Mouse (Mus musculus) lung, postnatal 36 days (tissue): Measurements from ENCODE around the gene Zranb1.

Experiments used
- DNase-seq: peaks from one replicate; pipeline ENCODE4 v3.0.0; 2022; ENCODE audit warnings: mixed read lengths

Zranb1 gene

GRCm38 (mm10) chr7:133003421-133003820 is 72.5 kb downstream of the Zranb1 start:
- peak; percentile 92 for DNase-seq

GRCm38 (mm10) chr7:133005772-133006171 is 74.8 kb downstream of the Zranb1 start:
- no peak for DNase-seq

- peak; percentile 35 for DNase-seq
Measured at GRCm38 (mm10) chr7:133007343-133007742, 76.4 kb downstream of the Zranb1 start.

- DNase-seq = no peak
Measured at GRCm38 (mm10) chr7:133008663-133009062, 77.7 kb downstream of the Zranb1 start.

- DNase-seq = no peak
Measured at GRCm38 (mm10) chr7:133009676-133010075, 78.7 kb downstream of the Zranb1 start.

- no peak for DNase-seq
Measured at GRCm38 (mm10) chr7:133010477-133010876, 79.5 kb downstream of the Zranb1 start.

- DNase-seq = peak; percentile 34
Measured at GRCm38 (mm10) chr7:133011191-133011590, 80.2 kb downstream of the Zranb1 start.

- no peak for DNase-seq
Measured at GRCm38 (mm10) chr7:133011611-133012010, 80.7 kb downstream of the Zranb1 start.

GRCm38 (mm10) chr7:133012637-133013366 is 81.9 kb downstream of the Zranb1 start:
- DNase-seq = no peak

GRCm38 (mm10) chr7:133013923-133014322 is 83.0 kb downstream of the Zranb1 start:
- no peak for DNase-seq

- no peak for DNase-seq
Measured at GRCm38 (mm10) chr7:133014631-133015030, 83.7 kb downstream of the Zranb1 start.

GRCm38 (mm10) chr7:133015416-133016070 is 84.6 kb downstream of the Zranb1 start:
- DNase-seq = no peak

GRCm38 (mm10) chr7:133018961-133019360 is 88.0 kb downstream of the Zranb1 start:
- no peak for DNase-seq

GRCm38 (mm10) chr7:133019481-133020020 is 88.6 kb downstream of the Zranb1 start:
- peak; percentile 74 for DNase-seq

GRCm38 (mm10) chr7:133024694-133025093 is 93.8 kb downstream of the Zranb1 start:
- no peak for DNase-seq

GRCm38 (mm10) chr7:133027930-133028329 is 97.0 kb downstream of the Zranb1 start:
- no peak for DNase-seq

GRCm38 (mm10) chr7:133029004-133029403 is 98.1 kb downstream of the Zranb1 start:
- no peak for DNase-seq

- DNase-seq = no peak
Measured at GRCm38 (mm10) chr7:133029496-133030047, 98.6 kb downstream of the Zranb1 start.

- DNase-seq = peak; percentile 80
Measured at GRCm38 (mm10) chr7:133032589-133033203, 101.8 kb downstream of the Zranb1 start.

GRCm38 (mm10) chr7:133035901-133036300 is 105.0 kb downstream of the Zranb1 start:
- DNase-seq = no peak
